Mouse (Mus musculus) retina, postnatal 1 day (tissue): ENCODE measurements at regions not wholly inside any gene's neighbourhood (a gene's known extent, or its start where the extent isn't known, plus 50 kb on each side); places are given as distances from the start of the nearest gene placed in this dataset.
A peak's percentile ranks its signal among the peaks of the same experiment; 100 is the strongest.

Experiments used
- DNase-seq: peaks from one replicate; pipeline ENCODE4 v3.0.0-alpha.2; 2012

DNA sequence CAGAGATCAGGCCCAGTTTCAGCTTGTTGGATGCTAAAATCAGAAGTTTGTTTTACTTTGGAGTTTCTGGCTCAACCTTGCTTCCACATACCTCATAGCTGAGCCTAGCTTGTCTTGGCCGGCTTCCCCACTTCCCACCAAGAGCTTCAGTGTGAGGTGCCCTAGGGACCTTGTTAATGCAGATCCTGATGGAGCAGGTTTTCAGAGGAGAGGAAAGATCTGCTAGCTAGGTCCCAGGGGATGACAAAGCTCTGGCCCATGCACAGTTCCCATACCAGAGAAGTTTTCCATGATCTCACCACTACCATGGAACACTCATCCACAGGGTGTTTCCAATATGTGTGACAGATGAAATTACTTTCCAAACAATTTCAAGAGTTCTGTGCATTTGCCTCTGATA, 131.9 kb upstream of the Stac start:
- no peak for DNase-seq

GRCm38 (mm10) chr9:111817461-111817860, 127.3 kb upstream of the Stac start:
- no peak for DNase-seq

DNA sequence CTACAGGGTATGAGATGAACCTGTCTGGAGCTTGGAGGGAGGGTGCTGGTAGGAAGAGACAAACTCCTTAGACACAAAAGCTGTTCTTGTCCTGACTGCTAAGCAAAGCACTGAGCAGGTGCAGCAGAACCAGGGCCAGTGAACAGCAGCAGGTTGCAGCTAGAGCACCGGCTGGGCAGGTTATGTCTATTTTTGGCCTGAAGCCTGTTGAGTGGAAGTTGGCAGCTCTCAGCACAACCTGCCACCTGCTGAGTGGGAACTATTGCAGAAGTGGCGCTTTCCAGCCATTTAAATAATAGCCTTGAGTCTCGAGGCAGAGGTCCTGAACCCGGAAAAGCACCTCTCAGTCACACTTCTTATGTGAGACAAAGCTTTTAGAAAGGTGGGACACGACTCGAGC, 114.8 kb upstream of the Stac start:
- DNase-seq, result no peak

DNA sequence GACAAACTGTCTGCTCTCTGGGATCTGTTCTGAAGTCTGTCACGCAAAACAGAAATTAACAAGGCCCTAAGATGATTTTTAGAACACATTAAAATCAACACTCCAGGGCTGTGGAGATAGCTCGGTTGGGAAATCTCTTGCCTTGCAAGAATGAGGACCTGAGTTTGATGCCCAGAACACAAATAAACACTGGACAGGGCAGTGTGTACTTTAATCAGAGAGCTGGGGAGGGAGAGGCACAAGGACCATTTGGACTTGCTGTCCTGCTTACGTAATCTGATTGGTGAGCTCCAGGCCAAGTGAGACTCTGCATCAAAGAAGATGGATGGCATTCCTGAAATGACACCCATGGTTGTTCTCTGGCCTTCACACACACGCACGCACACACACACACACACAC, 111.2 kb upstream of the Stac start:
- no peak for DNase-seq

- DNase-seq, result no peak
Observed at GRCm38 (mm10) chr9:111800869-111801268, 110.7 kb upstream of the Stac start.

DNA sequence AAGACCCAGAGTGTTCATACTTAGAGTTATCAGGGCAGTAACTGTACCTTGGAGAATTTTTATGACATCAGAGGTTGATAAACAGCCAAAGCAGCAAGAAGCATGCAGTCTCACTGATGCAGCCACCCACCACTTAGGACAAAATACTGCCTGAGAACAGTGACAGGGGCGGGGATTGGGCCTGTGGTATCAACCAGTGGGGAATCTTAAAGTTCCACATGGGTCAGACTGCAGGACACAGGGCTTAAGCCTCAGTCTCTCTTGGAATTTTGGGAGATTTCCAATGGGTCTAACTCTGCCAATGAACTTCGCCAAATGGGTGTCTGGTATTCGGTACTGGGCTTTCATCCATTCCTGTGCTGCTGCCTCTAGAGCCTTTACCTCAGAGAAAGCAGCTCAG, 88.8 kb upstream of the Stac start:
- no peak for DNase-seq

GRCm38 (mm10) chr9:111777433-111778135, 87.4 kb upstream of the Stac start:
- peak; percentile 71 for DNase-seq

DNA sequence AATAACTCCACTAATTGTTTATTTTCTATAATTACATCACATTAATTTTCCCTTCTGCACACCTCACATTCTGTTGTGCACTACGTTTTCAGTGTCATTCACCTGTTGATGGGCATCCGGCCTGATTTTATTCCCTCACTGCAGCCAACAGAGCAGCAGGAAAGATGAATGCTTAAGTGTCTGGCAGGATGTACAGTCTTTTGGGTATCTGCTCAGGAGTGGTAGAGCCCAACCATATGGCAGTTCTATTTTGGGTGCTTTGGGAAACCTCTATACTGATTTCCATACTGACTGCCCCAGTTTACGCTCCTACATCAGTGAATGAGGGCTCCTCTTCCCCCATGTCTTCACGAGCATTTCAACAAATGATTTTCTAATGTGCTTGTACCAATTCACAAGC, 84.1 kb upstream of the Stac start:
- DNase-seq, result no peak

DNA sequence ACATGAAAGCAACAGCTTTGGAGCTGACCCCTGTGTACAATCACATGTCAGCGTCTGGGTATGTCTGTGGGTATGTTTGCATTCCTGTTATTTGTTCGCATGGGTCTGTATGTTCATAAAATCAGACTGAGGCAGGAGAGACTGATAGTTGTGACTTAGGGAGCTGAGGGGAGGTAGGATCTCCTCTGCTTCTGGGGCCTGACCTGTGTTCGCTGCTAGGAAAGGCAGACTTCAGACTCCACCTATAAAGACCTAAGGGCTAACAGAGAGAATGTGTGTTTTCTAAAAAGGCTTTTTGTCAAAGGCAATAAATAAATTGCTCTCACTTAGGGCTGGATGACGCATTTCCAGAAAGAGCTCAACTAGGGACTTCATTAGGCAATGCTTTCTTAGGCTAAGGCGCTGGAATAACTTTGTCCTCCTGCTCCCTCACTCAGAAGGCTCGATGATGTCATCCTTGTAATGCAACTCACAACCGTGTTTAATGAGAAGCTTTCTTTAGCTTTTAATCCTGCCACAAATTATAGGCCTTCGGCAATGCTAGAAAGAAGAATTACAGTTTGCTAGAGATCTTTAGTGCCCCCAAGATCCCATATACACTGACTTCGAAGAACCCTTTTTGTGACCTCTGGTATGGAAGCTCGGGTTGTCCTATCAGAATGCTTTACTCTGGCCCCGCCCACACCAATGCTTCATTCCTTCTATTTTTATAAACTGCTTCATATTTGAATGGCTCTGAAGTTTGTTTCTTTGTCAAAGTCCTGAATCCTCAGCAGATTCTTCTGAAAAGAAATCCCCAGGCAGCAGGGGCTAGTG, 72.7 kb upstream of the Stac start:
- no peak for DNase-seq

- no peak for DNase-seq
Observed at GRCm38 (mm10) chr9:111755235-111755634, 65.1 kb upstream of the Stac start.

- no peak for DNase-seq
Observed at GRCm38 (mm10) chr9:111746151-111746550, 56.0 kb upstream of the Stac start.

DNA sequence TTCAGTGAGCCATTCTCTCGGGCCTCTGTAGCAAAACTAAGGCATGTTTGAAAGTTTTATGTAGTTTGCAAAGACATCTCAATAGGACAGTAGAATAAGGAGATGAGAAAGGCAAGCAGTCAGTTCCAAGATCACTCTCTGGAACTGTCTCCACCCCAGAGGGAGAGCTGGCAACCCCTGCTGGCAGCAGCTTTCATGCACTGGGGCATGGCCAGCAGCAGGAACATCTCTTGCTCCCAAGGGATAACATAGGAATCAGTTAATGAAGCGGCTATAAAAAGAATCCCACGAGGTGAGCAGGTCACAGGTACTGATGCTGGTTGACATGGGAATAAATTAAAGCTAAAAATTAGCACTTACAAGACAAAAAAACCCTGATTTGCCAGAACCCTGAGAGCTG, 55.1 kb upstream of the Stac start:
- DNase-seq, result no peak
